Mouse (Mus musculus) myocyte (in vitro differentiated cells): ENCODE results near the gene Herc2. TPM values are rescaled to one million over a fixed set of nuclear protein-coding genes. Genes with fewer than 3 reads are reported as not detected.

Source experiments
- H3K27me3 ChIP-seq: one replicate; pipeline ENCODE4 v1.6.1; 2011; ENCODE audit not compliant: control insufficient read depth, insufficient read depth, insufficient read length
- H3K36me3 ChIP-seq: one replicate; pipeline ENCODE4 v1.6.1; 2011; ENCODE audit not compliant: control insufficient read depth, insufficient read depth
- H3K4me2 ChIP-seq: one replicate; pipeline ENCODE4 v1.6.1; 2011; ENCODE audit warnings: low read depth, control low read depth
- H3K4me3 ChIP-seq: one replicate; pipeline ENCODE4 v1.5.1; 2011; ENCODE audit warnings: mild to moderate bottlenecking, control low read depth, moderate library complexity
- H3K79me2 ChIP-seq: one replicate; pipeline ENCODE4 v1.6.1; 2011; ENCODE audit not compliant: control insufficient read depth, insufficient read depth
- H3ac ChIP-seq: one replicate; pipeline ENCODE4 v1.6.1; 2011; ENCODE audit not compliant: control insufficient read depth, insufficient read length
- CEBPB ChIP-seq: IDR thresholded peaks from 2 replicates; pipeline ENCODE4 v1.6.1; 2011; ENCODE audit warnings: mild to moderate bottlenecking, moderate library complexity; ENCODE audit not compliant: poor library complexity, insufficient read depth, severe bottlenecking
- E2F4 ChIP-seq: IDR thresholded peaks from one replicate; pipeline ENCODE4 v1.6.1; 2011; ENCODE audit warnings: mild to moderate bottlenecking, control low read depth, moderate library complexity; ENCODE audit not compliant: insufficient read depth
- MAX ChIP-seq: IDR thresholded peaks from one replicate; pipeline ENCODE4 v1.6.1; 2011; ENCODE audit warnings: low read depth, mild to moderate bottlenecking, control low read depth
- MYOD1 ChIP-seq, 3 experiments: IDR thresholded peaks; one replicate each; pipeline ENCODE4 v1.6.1; 2011; ENCODE audit warnings: control low read depth in 2 of 3, low read depth in 2 of 3, mild to moderate bottlenecking in 2 of 3, moderate library complexity in 1 of 3; ENCODE audit not compliant: insufficient read length in 2 of 3, control insufficient read depth in 1 of 3
- MYOG ChIP-seq, 3 experiments: IDR thresholded peaks; one replicate each; pipeline ENCODE4 v1.6.1; 2011; ENCODE audit warnings: control low read depth in 2 of 3, low read depth in 2 of 3, mild to moderate bottlenecking in 2 of 3; ENCODE audit not compliant: insufficient read length in 2 of 3, control insufficient read depth in 1 of 3, insufficient read depth in 1 of 3
- POLR2A ChIP-seq: IDR thresholded peaks from one replicate; pipeline ENCODE4 v1.6.1; 2011; ENCODE audit warnings: low read depth, mild to moderate bottlenecking, control low read depth, moderate library complexity; ENCODE audit not compliant: insufficient read length
- POLR2AphosphoS2 ChIP-seq: IDR thresholded peaks from one replicate; pipeline ENCODE4 v1.6.1; 2011; ENCODE audit warnings: low read depth, control low read depth; ENCODE audit not compliant: insufficient read length
- REST ChIP-seq: IDR thresholded peaks from one replicate; pipeline ENCODE4 v1.6.1; 2011; ENCODE audit warnings: mild to moderate bottlenecking, control low read depth, moderate library complexity; ENCODE audit not compliant: insufficient read depth, insufficient read length
- SRF ChIP-seq: IDR thresholded peaks from one replicate; pipeline ENCODE4 v1.6.1; 2011; ENCODE audit warnings: low read depth; ENCODE audit not compliant: control insufficient read depth, insufficient read length
- TCF12 ChIP-seq: IDR thresholded peaks from one replicate; pipeline ENCODE4 v1.6.1; 2011; ENCODE audit warnings: mild to moderate bottlenecking, control low read depth; ENCODE audit not compliant: poor library complexity, insufficient read depth, severe bottlenecking
- TCF3 ChIP-seq: IDR thresholded peaks from one replicate; pipeline ENCODE4 v1.6.1; 2011; ENCODE audit warnings: low read depth, control low read depth; ENCODE audit not compliant: insufficient read length
- USF1 ChIP-seq: IDR thresholded peaks from one replicate; pipeline ENCODE4 v1.6.1; 2011; ENCODE audit warnings: low read depth, mild to moderate bottlenecking, control low read depth, moderate library complexity
- polyA plus RNA-seq: library from polyadenylated mRNA; unstranded; fragments of >200 nt; fragmentation: generic; extraction: Trizol; gene quantifications from one replicate; pipeline ENCODE4 v1.2.1, GENCODE M21; 2012; ENCODE audit warnings: missing spikeins

Gene Herc2
- polyA plus RNA-seq, 1 experiment, result 10.0 TPM

DNA sequence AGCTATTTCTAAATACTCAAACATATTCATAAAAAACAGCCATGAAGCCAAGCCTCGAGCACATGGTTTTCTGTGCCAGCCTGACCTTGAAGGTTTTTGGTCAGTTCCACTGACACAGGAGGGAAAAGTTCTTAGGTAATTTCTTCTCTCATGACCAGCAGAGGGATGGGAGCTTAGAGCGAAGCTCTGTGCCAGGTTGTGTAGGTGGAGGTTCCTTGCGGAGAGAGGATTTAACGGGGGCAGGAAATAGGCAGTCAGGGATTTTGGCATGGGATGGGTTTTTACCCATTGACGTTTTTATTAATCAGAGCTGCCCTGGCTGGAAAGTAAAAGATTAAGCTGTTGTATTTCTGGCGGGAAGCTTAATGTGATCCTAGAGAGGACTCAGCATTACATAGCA, 170.8 kb downstream of the Herc2 start:
- no peak for TF ChIP-seq TCF12
- no peak for TF ChIP-seq CEBPB
- no peak for TF ChIP-seq REST
- TF ChIP-seq POLR2AphosphoS2, result no peak
- no peak for TF ChIP-seq MYOD1 (IDR thresholded peaks at IDR 0.05; ENCODE audit: control insufficient read depth in 1 of 3, insufficient read length in 2 of 3, low read depth in 2 of 3)
- TF ChIP-seq MAX, result no peak
- TF ChIP-seq E2F4, result no peak
- no peak for TF ChIP-seq MYOG (IDR thresholded peaks at IDR 0.05; ENCODE audit: control insufficient read depth in 1 of 3, insufficient read depth in 1 of 3, insufficient read length in 2 of 3, low read depth in 2 of 3)
- TF ChIP-seq USF1, result no peak
- TF ChIP-seq SRF, result no peak
- no peak for TF ChIP-seq POLR2A
- TF ChIP-seq TCF3, result no peak
- Histone ChIP-seq H3K4me2 (no peak overlapping the region), H3ac (no peak overlapping the region), H3K4me3 (no peak overlapping the region), H3K27me3 (no peaks in the 10 kb centered on the region), H3K79me2 (no peaks in the 10 kb centered on the region), H3K36me3 (peaks cover 30% of the 10 kb centered on the region)

DNA sequence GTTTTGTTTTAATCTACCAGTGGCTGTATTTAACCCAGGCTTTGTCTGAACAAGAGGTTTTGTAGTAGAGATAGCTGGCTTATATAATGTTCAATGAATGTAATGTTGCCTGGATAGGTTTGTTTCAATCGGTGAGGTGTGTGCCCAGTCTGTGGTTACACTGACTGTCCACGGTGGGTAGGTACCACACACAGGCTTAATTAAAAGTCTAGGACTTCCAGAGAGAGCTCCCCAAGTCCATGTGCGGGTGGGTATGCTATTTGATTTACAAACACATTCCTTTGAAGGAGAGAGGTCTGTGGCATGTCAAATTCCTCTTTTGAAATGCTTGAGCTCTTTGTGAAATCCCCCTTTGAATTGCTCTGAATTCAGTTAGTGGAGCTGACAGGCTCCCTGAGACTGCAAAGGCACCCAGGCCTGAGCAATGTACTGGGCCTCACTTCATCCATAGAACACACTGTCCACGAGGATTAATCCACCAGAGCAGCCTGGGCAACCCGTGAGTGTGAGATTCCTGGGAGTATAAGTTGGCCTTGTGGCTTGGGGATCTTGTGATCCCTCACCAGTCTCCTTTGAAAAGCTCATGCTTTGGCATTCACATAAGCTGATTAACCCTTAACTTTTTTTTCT, 185.9 kb downstream of the Herc2 start:
- no peak overlapping the region for H3K4me2 ChIP-seq

DNA sequence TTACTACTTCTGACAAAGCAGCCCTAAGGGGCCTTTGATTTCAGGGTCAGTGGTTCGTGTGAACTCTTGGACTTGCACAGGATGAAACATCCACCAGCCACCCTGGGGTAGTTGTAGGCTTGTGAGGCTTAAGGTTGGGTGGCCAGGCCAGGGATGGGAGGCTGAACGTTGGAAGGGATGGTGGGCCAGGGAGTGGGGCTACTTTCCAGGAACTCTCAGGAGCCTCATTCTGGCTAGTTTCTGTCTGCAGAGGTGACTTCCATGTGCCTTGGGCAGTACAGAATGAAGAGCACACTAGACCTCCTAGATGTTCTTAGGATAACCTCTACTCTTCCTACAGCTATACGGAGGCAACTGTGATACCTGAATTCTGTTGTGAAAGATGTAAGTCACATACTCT, 186.6 kb downstream of the Herc2 start:
- H3ac ChIP-seq, result no peak overlapping the region
- no peaks in the 10 kb centered on the region for H3K79me2 ChIP-seq
- H3K27me3 ChIP-seq, result no peaks in the 10 kb centered on the region
- TF ChIP-seq SRF (no peak), USF1 (no peak), MYOD1 (IDR thresholded peaks at IDR 0.05; ENCODE audit: control insufficient read depth in 1 of 3, insufficient read length in 2 of 3, low read depth in 2 of 3) (no peak), E2F4 (no peak), TCF3 (no peak), CEBPB (no peak), POLR2A (no peak)
- no peak overlapping the region for H3K4me2 ChIP-seq
- no peak overlapping the region for H3K4me3 ChIP-seq
- H3K36me3 ChIP-seq, result peaks cover 3% of the 10 kb centered on the region

More for the DNA sequence above, 185.9 kb downstream of the Herc2 start:
- Histone ChIP-seq H3K27me3 (no peaks in the 10 kb centered on the region), H3K4me3 (no peak overlapping the region), H3K36me3 (peaks cover 3% of the 10 kb centered on the region), H3K79me2 (no peaks in the 10 kb centered on the region), H3ac (no peak overlapping the region)
- TF ChIP-seq MYOG (IDR thresholded peaks at IDR 0.05; ENCODE audit: control insufficient read depth in 1 of 3, insufficient read depth in 1 of 3, insufficient read length in 2 of 3, low read depth in 2 of 3), result no peak
- TF ChIP-seq POLR2AphosphoS2, result no peak
- no peak for TF ChIP-seq SRF
- TF ChIP-seq POLR2A, result no peak
- TF ChIP-seq E2F4, result no peak
- TF ChIP-seq USF1, result no peak
- no peak for TF ChIP-seq TCF12
- TF ChIP-seq MAX, result no peak
- no peak for TF ChIP-seq MYOD1 (IDR thresholded peaks at IDR 0.05; ENCODE audit: control insufficient read depth in 1 of 3, insufficient read length in 2 of 3, low read depth in 2 of 3)
- TF ChIP-seq TCF3, result no peak
- TF ChIP-seq REST, result no peak
- TF ChIP-seq CEBPB, result no peak

DNA sequence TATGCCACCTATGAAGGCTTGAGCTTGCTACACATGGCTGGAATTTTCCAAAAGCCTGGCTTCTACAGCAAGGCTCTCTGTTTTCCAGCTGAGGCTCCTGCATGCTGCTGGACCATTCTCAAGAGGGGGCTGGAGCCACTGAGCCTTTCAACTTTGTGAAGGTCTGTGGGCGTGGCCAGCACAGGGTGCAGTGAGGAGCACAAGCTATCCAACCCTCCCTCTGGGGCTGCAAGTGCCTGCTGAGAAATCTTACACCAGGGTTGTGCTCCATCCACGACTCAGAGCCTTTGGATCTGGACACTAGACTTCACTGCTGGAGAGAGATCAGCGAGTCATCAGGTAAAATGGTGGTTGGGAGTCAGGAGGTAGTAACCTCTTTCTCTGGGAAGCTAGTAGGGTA, 189.5 kb downstream of the Herc2 start, which contains the start of gene Oca2:
Gene Oca2, plus strand, starts transcription at position 218 of the 400 bp plus-strand sequence.
- Histone ChIP-seq H3K36me3 (no peaks in the 10 kb centered on the region), H3K4me2 (no peak within 1 kb of the TSS), H3ac (no peak within 1 kb of the TSS), H3K79me2 (no peaks in the 10 kb centered on the region), H3K27me3 (no peaks in the 10 kb centered on the region), H3K4me3 (no peak within 1 kb of the TSS)
- TF ChIP-seq REST (no peak), CEBPB (no peak), E2F4 (no peak), MYOG (IDR thresholded peaks at IDR 0.05; ENCODE audit: control insufficient read depth in 1 of 3, insufficient read depth in 1 of 3, insufficient read length in 2 of 3, low read depth in 2 of 3) (no peak), POLR2A (no peak), TCF3 (no peak), POLR2AphosphoS2 (no peak), MYOD1 (IDR thresholded peaks at IDR 0.05; ENCODE audit: control insufficient read depth in 1 of 3, insufficient read length in 2 of 3, low read depth in 2 of 3) (no peak), USF1 (no peak), SRF (no peak), MAX (no peak), TCF12 (no peak)

DNA sequence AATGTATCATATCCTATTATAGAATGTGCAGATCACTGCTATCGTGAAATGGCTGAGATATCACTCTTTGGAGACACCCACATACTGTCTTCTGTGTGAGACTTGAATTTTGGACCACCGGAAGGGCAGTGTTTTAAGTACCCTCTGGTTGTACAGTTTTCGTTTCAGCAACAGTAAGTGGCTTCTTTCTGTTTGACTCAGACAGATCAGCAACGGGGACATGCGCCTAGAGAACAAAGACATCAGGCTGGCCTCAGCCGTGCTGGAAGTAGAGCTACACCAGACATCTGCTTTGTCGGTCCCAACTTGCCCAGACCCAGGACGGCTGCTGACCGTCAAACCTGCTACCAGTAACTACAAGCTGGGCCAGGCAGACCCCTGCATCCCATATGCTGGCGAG, 204.6 kb downstream of the Herc2 start:
- H3K4me3 ChIP-seq, result no peak overlapping the region
- no peaks in the 10 kb centered on the region for H3K27me3 ChIP-seq
- no peak overlapping the region for H3ac ChIP-seq
- H3K4me2 ChIP-seq, result no peak overlapping the region
- H3K36me3 ChIP-seq, result no peaks in the 10 kb centered on the region
- TF ChIP-seq TCF12, result no peak
- no peak for TF ChIP-seq USF1
- no peak for TF ChIP-seq MYOD1 (IDR thresholded peaks at IDR 0.05; ENCODE audit: control insufficient read depth in 1 of 3, insufficient read length in 2 of 3, low read depth in 2 of 3)
- TF ChIP-seq CEBPB, result no peak
- no peak for TF ChIP-seq POLR2AphosphoS2
- no peak for TF ChIP-seq REST
- no peaks in the 10 kb centered on the region for H3K79me2 ChIP-seq
